Mouse (Mus musculus): ENCODE data around the gene Ecm1.

- TF ChIP-seq CTCF (IDR thresholded peaks at IDR 0.05; ENCODE audit: low read depth, low read length) (no peak), POLR2A (IDR thresholded peaks at IDR 0.05; ENCODE audit: insufficient read depth, low read length) (no peak)
Measured at GRCm38 (mm10) chr3:95686492-95687167, 52.7 kb downstream of the Ecm1 start.

All from ES-Bruce4 (cell line).